Mouse (Mus musculus) cerebellum, adult 2 months (tissue): ENCODE data around the gene Map4k3.

ENCODE experiments used
- CTCF ChIP-seq: fragments of 200-500 bp; IDR thresholded peaks from 2 replicates; pipeline ENCODE4 v1.5.1; 2011; ENCODE audit warnings: low read depth, mild to moderate bottlenecking, control low read depth, low read length, moderate library complexity, borderline replicate concordance; ENCODE audit not compliant: insufficient read depth
- POLR2A ChIP-seq: fragments of 200-500 bp; IDR thresholded peaks from 2 replicates; pipeline ENCODE4 v1.6.1; 2011; ENCODE audit warnings: low read length, control low read depth, borderline replicate concordance; ENCODE audit not compliant: insufficient read depth

DNA sequence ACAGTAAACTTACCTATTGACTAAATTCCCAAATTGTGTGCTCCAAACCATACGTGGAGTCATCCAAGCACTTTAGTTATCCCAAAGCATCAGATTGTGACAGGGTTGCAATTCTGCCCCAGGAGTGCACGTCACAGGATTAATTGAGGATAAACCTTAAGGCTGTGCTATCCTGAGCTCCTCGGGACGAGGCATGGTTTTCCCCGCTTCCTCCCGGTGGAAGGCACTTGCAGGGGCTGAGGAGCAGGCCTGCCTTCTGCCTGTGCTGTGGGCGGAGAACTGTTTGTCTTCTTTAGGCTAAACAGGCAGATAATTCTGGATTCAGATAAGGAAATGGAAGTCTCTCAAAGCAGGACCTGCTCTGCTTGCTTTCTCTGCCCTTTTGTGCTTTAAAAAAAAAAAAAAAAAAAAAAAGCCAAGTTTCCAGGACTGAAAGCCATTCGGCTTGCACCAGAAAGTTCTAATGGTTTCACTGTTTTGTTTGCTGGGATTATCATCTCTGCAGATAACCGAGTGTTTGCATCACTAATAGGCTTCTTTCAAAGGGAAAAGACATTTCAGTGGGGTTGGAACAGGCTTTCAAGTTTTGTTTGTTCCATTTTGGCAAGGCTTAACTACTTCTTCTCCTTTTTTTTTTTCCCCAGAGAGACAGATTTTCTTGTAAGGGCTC, 930 bp upstream of the Map4k3 start:
- TF ChIP-seq POLR2A (no peak), CTCF (no peak)
